Mouse (Mus musculus) right cerebral cortex, postnatal 25 days (tissue): ENCODE measurements around the gene Iqcg.
A peak's percentile ranks its signal among the peaks of the same experiment; 100 is the strongest.
"Not testable (repeated sequence)": the region's sequence is repeated elsewhere in the genome, so short reads cannot be mapped to it uniquely, and the experiment has no call there.

ENCODE experiments used
- DNase-seq: peaks from one replicate; pipeline ENCODE4 v3.0.0; 2022

The Iqcg gene

DNA sequence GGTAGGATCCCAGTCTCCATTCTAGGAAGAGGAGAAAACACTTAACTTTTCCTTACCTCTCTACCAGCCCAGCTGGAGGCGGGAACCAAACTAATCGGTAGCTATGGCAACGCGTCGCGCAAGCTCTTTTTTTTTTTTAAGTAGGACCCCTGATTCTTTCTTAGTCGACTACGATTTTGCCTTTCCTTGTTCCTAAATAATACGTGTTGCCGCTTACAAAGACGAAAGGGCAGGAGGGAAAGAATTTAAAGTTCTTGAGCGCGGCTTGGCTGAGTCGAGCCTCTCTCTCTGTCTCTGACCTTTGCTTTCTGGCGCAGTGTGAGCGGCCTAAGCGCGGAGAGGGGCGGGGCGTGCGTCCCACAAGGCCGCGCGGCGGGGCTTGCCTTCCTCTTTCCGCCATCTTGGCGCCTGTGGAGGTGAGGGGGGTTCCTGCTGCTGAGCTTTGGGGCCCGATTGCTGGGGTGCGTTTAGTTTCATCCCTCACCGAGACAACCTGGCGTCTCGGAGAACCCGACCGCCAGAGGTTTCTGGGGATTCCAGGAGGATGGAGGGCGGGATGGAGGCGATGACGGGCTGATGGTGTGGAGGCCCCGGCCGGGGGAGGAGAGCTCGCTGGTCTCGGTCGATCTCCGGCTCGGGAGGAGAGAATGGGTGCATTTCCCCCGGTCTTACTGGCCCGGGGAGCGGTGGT lies at the start of gene Iqcg, which contains the start of gene Rpl35a:
TSS of gene Iqcg (minus strand) at position 124 of the 691 bp plus-strand sequence.
TSS of gene Rpl35a (plus strand) at position 359 of the 691 bp plus-strand sequence.
- peak; percentile 89 for DNase-seq

DNA sequence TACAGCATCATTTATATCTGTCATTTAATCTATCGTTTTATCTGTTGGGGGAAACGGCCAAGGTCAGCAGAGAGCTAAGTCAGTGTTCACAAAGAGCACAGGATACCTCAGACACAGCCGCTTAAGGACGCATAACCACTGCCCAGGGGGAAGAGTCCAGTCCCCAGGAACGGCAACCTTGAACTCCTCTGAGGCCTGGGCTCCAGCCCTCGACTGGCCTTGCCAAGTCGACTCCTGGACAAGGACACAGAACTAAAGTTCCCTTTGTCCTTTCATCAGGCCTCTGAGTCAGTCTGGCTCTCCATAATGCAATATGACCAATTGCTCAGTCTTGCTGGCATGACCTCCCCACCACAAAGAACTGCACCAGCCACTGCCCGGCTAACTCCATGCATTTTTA lies 29.6 kb upstream of the Iqcg start:
- DNase-seq, result no peak

DNA sequence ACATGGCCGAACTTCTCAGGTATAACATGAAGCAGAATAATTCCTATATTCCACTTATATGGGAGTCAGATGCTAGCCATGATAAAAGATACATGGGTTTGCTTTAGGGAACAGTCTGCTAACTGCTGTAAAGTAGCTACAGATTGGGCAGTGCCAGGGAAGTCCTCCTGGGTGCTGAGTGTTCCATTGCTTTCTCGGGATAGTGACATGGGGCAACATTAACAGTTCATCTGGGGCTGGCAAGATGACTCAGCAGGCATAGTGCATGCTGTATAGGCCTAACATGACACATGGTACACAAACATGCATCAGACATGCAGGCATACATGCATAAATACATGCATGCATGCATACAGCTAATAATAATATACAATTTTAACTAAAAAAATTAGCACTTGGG lies 28.0 kb upstream of the Iqcg start:
- no peak for DNase-seq

DNA sequence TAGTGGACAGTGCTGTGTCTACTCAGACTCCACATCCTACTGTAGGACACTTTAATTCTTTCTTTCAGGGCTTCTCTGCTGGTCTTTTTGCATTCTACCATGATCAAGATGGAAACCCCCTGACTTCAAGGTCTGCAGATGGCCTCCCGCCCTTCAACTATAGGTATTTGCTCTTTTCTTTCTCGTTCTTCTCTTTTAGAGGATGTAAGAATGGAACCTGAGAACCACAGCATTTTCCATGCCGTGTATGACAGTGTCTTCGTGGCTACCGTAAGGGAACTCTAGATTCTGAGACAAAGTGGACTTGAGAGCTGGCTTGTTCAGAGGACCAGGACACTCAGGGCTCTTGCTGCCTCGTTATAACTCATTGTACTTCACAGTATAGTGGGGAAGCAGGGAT lies 26.9 kb upstream of the Iqcg start:
- DNase-seq, result no peak

DNA sequence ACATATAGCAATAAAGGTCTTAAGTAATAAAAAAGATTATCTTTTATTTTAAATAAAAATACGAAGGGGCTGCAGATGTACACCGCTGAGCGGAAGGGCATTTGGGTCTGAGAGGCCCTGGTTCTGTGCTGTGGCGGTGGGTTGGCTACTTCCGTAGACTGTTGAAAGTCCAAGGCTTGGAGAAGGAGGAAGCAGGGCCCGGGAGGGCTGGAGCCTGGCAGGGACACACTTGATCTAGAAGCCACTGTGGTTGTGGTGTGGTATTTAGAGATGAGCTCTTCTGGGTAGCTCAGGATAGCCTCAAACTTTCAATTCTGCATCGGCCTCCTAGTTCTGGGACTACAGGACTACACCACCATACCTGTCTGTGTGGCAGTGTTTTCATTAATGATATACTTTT lies 24.0 kb upstream of the Iqcg start:
- DNase-seq, result no peak

DNA sequence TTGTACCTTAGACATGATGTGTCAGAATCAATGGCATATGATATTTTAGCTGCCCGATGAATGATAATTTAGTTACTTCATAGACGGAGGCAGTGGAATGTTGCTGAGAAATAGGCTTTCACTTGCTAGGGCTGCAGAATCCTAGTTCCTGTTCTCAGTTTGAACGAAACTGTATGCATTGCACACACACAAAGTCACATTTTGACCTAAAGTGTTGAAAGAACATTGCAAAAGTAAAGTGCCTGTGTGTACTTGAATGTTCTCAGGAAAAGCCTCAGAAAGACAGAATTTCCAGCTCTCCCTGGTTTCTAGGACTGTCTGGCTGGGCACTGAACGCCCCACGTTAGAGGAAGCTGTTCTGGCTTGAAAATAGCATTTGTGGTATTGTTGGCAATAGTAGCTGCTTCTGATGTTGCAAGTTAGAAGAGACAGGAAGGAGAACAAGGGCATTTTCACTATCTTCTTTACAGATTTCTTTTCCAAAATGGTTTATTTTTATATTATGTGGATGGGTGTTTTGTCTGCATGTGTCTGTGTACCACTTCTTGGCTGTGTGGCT lies 21.1 kb upstream of the Iqcg start:
- no peak for DNase-seq

DNA sequence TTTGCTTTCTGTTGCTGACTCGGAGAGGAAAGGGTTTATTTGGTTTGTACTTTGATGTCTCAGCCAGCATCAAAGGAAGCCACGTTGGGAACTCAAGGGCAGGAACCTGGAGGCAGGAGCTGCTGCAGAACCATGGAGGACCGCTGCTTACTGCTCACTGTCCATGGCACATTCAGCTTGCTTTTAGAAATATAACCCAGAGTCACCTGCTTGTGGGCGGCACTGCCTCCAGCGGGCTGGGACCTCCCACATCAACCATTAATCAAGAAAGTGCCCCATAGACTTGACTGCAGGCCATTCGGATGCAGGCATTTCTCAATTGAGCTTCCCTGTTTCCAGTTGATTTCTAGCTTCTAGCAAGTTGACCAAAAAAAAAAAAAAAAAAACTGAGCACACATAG lies 20.1 kb upstream of the Iqcg start:
- DNase-seq, result no peak

DNA sequence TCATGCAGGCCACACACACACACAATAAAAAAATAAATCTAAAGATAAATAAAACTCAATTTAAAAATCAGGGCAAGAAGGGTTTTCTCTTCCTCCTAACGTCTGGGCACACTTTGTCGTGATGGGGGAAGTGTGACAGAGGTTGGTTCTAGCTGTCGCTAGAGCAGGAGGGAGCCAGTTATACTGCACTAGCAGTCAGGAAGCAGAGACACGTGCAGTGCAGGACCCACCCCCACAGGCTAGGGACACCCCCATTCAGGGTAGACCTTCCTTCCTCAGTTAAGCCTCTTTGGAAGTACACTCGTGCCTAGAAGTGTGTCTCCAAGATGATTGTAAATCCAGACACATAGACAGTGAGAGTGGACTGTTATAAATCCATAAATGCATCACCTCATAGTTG lies 18.9 kb upstream of the Iqcg start:
- DNase-seq, result no peak

DNA sequence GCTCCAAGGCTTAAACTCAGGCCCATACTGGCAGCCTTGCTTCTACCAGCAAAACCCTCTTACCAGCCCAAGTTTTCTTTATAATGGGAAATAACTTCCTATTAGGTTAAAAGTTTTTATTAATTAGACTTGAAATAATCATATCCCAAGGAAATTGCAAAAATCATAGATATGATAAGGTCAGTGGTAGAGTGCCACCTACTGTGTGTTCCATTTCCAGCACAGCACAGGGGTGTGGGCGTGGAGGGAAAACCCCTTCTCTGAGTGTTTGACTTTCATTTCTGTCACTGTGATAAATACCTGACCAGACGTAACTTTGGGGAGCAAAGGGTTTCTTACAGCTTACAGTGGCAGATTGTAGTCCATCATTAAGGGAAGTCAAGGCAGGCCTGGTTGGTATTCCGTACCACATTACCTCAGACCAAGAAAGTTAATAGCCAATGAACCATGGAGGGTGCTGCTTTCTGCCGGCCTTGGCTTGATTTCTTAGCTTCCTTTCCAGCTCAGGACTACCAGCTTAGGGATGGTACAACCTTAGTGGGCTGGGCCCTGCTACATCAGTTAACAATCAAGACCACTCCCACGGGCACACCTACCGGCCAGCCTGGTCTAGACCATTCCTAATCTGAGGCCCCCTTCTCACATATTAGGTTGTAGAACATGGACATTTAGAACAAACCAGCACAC lies 17.0 kb upstream of the Iqcg start:
- DNase-seq, result no peak

DNA sequence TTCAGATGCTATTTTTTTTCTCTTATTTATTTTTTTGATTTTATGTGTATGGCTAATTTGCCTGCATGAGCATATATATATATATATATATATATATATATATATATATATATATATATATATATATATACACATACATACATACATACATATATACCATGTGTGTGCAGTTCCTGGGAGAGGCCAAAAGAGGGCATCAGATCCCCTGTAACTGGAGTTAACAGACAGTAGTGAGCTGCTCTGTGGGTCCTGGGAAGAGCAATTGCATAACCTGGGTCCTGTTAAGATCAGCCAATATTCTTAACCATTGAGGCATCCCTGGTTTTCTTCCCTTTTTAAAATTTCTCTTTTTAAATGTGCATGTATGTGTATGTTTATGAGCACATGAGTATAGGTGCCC lies 14.9 kb upstream of the Iqcg start:
- DNase-seq, result no peak

DNA sequence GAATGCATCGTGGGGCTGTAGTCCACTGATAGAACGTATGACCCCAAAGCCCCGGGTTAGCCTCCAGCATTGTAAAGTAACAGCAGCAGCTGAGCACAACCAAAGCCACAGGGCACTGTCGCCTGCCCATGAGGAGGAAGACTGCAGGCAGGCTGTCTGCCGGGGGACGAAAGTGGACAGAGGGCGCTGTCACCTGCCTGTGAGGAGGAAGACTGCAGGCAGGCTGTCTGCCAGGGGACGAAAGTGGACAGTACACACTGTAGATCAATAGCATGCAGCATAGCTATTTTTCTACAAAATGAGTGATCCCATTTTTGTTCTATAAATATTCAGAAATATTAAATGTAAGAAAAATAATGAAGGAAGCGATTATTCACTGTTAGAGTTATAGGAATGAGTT lies 8.6 kb upstream of the Iqcg start:
- DNase-seq, result no peak

DNA sequence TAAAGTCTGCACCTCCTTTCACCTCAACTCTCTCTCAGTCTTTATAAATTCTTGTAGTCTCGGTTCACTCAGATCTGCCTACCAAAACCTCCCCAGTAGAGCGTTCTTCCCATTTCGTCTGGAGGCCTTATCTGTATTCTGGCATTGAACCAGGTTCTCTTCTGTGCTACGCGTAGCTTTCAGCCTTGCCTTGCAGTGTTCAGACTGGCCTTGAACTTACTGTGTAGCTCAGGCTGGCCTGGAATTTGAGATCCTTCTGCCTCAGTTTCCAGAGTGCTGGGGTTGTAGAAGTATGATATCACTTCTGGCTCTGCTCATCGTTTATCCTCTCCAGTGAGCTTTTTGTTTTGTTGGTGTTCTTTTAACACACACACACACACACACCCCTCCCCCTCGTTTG lies 7.2 kb upstream of the Iqcg start:
- DNase-seq, result no peak

DNA sequence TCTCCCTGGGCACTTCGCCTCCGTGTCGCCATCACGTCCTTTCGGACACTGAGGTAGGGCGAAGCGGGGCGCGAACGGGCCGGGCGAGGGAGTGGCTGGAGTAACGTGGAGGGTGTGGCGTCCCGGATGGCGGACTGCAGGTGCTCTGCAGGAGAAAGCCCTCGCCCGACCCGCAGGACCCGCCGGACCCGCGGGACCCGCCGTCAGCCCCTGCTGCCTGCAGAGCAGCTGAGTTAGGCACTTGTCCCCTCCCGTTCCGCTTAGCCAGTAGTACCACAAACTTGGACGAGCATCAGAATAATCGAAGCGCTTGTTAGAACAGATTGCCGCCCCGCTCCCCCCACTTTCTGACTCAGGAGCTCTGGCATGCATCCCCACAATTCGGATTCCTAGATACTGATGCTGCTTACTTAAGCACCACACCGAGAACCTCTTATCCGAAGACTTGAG lies 6.7 kb upstream of the Iqcg start:
- DNase-seq, result peak; percentile 74

DNA sequence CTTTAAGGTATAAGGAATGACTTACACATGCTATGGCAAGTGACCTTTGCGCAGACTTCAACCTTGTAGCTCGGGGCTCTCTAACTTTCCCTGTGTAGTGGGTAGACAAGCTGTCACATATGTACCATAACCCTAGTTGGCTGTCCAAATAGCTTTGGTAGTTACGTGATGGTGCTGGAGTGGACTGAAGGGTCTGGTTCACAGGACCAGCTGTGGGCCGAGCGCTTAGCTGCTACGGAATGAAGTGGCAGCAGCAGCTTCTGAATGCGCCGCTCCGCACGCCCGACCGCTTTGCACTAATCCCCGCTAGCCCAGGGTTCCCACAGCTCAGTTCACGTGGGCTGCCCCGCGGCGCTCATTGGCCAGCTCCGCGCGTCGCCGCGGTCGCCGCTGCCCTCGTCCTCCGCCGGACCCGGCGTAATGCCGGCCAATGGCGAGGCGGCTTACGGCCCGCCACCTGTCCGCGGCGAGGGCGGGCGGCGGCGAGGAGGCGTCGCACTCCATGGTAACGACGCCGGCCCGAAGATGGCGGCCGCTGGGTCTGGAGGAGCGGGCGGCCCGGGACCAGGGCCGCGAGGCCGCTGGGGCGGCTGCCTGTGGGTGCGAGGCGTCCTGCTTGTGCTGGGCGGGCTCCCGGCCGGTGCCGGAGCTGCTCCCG lies 6.1 kb upstream of the Iqcg start, which contains the start of gene Lmln:
TSS of gene Lmln (plus strand) at position 498 of the 658 bp plus-strand sequence.
- DNase-seq, result peak; percentile 92

DNA sequence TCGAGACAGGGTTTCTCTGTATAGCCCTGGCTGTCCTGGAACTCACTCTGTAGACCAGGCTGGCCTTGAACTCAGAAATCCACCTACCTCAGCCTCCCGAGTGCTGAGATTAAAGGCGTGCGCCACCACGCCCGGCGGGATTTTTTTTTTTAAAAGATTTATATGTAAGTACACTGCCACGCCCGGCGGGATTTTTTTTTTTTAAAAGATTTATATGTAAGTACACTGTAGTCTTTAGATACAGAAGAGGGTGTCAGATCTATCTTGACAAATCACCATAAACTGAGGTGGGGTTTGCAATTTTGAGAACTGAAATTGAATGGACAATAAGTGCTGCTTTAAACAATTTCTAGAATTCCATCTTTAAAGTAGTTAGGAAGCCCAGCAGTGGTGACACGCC lies 5.4 kb upstream of the Iqcg start:
- DNase-seq, result no peak

DNA sequence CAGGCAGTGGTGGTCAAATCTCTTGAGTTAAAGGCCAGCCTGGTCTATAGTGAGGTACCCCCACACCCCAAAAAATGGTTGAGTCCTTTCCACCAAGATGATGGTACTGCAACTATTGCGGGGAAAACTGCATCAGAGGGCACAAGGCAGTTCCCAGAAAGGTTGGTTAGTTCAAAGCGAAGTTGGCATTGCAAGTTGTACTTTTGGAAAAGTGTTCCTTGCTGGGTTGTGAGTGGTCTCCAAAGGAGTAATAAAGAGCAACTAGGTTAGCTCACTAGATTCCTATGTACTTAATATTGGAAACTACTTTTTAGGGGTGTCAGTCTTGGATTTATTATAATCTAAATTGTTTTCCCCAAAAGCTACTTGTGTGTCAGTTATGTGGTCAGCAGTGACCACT lies 4.9 kb upstream of the Iqcg start:
- no peak for DNase-seq

DNA sequence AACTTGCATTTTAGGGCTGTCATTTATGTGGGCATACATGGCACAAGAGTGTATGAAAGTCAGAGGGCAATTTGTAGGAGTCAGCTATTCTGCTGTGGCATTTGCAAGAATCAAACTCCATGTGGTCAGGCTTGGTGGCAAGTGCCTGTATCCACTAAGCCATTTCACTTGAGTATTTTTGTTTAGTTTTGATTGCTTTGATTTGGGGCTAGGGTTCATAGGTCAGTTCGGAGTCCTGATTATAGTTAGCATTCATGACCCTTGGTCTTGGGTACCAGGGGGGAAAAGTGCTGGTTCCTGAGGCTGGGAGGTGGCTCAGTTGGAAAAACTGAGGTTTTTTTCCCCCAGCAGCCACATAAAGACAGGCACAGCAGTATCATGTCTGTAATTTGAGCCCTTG lies 3.5 kb upstream of the Iqcg start:
- no peak for DNase-seq

DNA sequence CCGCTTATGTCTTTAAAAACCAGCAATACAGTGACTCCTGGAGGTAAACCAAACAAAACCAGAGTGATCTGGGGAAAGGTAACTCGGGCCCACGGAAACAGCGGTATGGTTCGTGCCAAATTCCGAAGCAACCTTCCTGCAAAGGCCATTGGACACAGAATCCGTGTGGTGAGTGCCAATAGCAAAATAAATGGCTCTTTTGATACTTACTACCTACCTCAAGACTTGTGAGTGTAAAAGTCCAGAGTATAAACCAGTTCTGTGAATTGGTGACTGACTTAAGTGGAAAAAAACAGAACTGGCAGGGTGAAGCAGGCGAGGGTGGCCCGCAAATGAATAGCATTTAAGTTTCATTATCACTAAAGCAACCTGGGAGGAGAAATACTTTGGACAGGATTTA lies 2.6 kb upstream of the Iqcg start:
- not testable (repeated sequence) for DNase-seq

DNA sequence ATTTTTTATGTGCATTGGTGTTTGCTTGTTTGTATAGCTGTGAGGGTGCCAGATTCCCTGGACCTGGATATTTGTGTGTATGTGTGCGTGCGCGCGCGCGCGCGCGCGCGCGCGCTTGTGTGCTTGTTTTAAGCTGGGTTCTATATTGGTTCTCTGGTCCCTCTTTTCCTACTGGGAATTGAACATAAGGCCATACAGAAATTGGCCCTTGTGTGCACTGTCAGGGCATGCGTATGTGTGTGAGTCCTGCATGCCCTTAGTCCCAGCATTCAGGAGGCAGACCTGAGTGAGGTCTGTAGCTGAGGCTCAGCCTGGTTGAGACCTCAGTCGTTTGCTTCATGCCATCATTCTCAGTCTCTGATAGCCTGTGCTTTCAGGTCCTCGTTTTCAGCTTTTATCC lies 2.0 kb upstream of the Iqcg start:
- DNase-seq, result no peak

DNA sequence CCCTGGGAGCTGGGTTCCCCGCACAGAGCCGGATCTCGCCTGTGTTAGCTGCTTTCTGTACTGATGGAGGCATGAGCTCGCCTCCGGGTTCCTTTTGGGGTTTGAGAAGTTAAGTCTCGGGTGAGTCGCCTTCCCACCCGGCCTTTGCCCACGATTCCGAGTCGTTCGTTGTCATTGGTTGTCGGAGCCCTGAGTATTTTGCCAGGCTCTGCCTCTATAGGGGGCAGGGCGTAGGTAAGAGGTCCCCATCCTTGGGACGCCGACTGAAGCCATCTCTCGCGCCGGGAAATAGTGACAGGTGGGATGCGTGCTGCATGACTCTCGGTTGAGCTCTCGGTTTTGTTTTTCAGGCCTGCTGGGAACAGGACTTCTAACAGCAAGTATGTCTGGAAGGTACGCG lies 768 bp upstream of the Iqcg start:
- no peak for DNase-seq

DNA sequence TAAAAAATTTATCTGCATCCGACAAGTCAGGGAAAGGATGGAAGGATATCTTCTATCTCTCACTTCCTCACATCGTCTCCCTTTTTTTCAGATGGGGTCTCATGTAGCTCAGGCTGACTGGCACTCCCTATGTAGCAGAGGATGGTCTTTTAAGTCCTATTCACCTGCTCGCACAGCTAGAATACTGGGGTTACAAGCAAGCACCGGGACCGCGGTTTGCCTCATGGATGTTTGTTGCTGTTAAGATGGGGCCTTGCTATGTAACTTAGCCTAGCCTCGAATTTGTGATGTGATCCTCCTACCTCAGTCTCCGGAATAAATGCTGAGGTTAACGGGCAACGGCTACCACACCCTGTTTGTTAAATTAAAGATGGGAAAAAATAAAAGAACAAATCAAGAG lies 363 bp downstream of the Iqcg start:
- peak; percentile 9 for DNase-seq

DNA sequence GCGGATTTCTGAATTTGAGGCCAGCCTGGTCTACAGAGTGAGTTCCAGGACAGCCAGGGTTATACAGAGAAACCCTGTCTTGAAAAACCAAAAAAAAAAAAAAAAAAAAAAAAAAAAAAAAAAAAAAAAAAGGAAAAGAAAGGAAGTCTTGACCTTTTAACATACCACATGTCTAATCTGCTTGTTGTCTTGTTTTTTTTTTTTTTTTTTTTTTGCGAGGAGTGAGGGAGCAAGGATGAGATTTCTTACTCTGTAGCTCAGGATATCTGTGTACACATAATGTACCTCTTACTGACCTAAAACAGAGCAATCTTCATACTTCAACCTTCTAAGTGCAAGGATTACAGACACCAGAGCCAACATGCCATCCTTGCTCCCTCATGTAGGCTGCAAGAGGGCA lies 1.1 kb downstream of the Iqcg start:
- DNase-seq, result not testable (repeated sequence)

DNA sequence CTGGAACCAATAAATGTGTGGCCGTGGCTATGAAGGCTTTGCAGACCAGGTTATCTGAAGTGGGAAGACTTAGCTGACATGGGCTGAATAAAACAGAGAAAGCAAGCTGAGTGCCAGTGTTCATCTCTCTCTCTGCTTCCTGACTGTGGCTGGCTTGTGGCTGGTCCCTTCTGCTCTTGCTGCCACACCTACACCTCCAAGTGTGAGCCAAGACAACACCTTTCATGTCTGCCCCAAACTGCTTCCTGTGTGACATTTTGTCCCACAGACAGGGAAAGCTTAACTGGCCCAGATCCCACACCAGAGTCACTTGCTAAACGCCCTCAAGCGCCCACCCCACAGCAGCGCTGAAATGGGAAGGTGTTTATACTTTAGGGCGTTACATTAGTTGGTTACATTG lies 2.9 kb downstream of the Iqcg start:
- DNase-seq, result no peak

DNA sequence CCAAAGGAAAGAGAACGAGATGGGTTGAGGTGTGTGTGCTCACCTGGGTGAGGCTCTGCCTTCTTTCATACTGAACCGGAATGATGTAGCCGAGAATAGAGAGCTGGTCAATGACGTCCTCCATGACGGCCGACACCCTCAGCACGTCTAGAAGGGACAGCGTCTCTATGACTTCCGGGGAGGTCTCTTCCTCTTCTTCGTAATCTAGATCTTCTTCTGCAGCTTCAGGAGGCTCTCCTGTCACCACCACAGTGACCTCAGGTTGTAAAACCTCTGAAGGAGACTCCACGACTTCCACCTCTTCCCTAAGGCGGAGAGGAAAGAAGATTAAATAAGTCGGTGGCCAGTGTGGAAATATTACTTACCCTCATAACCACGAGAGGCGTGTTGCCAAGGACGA lies 6.2 kb downstream of the Iqcg start:
- DNase-seq, result no peak
